Mouse (Mus musculus): ENCODE data around the gene Angel1.

Gene Angel1

DNA sequence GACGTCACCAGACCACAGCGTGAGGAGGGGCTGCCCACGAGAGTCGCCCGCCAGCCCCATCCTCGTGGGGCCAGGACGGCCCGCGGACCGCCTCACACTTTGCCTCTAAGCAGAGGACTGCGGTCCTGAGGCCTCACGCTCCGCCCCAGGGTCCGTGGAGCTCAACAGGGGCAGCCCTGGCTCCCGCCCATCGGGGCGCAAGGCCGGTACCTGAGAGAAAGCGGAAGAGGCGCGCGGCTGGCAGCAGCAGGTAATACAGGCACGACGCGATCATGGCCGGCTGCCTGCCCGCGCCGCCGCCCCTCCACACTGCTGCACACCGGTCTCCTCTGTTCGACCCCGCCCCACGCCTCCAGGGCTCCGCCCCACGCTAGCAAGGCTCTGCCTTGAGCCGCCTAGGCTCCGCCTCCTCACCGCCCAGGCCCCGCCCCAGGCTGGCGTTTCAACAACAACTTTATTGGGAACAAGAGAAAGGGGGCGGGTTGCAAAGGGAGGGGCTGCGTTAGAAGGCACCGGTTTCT is at the start of gene Angel1:
Gene Angel1 (minus strand): TSS at position 341 of the 521 bp plus-strand sequence.
- DNase-seq, result peak; percentile 98

- no peak for DNase-seq
Observed at GRCm38 (mm10) chr12:86775561-86776280, 49.5 kb upstream of the Angel1 start.

DNA sequence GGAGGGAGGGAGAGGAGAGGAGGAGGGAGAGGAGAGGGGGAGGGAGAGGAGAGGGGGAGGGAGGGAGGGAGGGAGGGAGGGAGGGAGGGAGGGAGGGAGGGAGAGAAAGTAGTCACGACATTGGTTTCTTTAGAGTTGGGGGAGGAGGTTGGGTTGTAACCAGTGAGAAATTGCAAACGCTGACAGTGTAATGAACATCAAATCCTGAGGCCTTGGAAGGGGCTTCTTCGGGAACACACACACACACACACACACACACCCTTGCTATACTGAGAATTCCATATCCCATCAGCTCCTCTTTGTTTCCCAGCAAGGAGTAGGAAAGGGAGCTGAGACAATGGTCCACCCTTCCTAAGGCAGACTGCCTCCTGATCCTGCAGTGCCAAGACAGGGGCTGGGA is 46.3 kb upstream of the Angel1 start:
- DNase-seq, result no peak

GRCm38 (mm10) chr12:86771823-86772427 is 45.7 kb upstream of the Angel1 start:
- DNase-seq, result peak; percentile 83

DNA sequence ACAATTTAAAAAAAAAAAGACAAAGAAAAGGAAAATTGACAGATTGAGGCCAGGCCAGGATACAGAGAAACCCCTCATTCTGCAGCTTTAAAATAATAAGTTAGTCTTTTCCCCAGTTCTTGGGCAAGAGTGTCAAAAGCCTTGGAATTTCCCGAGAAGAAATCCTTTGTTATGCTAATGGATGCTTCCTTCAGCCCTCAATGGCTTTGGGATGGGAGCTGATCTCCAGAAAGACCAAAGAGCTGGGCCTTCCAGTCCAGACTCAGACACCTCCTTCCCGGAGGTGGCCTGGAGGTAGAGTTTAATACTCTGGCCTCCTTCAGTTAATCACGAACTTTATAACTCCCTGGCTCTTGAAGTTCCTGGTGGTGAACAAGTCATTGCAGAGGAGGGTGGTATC is 44.7 kb upstream of the Angel1 start:
- DNase-seq, result no peak

GRCm38 (mm10) chr12:86770261-86770670 is 44.0 kb upstream of the Angel1 start:
- peak; percentile 66 for DNase-seq

DNA sequence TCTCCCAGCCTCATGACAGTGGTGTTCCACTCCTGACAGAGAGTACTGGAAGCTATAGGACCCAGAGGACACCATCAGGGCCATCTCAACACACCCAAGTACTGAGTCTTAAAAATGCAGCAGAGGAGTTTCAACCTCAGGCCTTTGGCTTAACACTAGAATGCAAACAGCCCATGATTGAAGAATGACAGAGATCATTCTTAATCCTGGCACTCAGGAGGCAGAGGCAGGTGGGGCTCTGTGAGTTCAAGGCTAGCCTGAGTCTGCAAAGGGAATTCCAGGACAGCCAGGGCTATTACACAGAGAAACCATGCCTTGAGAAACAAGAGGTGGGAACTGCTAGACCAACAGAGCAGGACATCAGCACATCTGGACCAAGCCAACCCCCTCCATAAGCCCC is 43.6 kb upstream of the Angel1 start:
- no peak for DNase-seq

DNA sequence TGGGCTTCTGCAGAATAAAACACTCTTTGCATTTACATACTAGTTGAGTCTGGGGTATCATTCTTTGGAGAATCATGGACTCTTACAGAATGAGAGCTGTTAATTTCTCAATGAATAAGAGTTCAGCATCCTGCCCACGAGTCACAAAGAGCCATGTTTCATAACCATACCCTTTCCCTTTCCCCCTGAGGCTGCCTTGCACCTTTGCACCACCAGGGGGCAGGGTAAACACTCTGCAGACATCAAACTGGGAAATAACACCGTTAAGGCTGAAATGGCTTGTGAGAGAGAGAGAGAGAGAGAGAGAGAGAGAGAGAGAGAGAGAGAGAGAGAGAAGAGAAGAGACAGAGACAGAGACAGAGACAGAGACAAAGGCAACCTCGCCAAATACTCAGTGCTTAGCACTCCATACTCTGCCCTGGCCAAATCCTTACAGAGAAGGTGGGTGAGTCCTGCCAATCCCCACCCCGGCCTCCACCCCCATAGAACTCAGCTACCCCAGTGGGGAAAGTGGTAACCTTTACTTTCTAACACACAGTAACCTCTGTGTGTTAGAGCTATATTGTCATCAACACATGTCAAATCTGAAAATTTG is 42.8 kb upstream of the Angel1 start:
- DNase-seq, result peak; percentile 80

- DNase-seq, result peak; percentile 50
Observed at GRCm38 (mm10) chr12:86767868-86768631, 41.8 kb upstream of the Angel1 start.

DNA sequence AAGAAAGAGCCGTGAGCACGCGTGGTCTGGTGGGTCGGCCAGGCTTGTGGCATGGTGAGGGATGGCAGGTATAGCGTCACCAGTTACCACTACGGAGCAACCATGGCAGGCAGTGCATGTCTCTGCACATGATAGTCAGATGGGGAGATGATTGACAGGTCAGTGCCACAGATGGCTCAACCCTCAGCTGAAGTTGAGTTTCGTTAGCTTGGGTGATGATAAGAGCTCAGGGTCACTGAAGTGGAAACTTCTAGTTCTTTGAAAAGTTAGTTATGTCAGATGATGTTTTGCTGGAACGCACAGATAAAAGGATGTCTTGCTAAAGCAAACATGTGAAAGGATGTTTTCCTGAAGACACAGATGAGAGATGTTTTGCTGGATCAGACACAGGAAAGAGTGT is 40.2 kb upstream of the Angel1 start:
- no peak for DNase-seq

- DNase-seq, result no peak
Observed at GRCm38 (mm10) chr12:86764060-86764459, 37.8 kb upstream of the Angel1 start.

GRCm38 (mm10) chr12:86761036-86761435 is 34.8 kb upstream of the Angel1 start:
- no peak for DNase-seq

DNA sequence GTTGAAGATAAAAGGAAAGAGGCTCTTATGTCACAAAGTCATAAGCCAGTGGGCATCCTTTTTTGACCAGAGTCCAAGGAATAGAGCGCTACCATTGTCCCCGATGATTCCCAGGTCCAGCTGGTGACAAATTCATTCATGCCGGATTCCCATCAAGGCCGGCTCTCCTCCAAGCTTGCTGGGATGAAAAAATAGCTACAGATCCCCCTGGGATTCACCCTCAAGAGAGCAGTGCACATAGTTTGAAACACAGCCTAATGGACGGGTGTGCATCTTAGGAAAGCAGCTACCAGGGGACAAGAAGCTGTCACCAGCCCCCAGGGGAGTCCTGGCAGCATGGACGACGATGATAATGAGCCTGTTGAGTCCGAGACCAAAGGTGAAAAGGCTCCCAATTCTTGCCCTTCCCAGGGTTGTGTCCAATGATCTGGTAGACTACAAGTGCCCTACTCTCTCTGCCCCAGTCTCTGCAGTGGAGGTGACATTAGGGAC is 8.1 kb upstream of the Angel1 start, which contains the start of gene Lrrc74a:
Gene Lrrc74a (plus strand): TSS at position 51 of the 492 bp plus-strand sequence.
- no peak for DNase-seq

DNA sequence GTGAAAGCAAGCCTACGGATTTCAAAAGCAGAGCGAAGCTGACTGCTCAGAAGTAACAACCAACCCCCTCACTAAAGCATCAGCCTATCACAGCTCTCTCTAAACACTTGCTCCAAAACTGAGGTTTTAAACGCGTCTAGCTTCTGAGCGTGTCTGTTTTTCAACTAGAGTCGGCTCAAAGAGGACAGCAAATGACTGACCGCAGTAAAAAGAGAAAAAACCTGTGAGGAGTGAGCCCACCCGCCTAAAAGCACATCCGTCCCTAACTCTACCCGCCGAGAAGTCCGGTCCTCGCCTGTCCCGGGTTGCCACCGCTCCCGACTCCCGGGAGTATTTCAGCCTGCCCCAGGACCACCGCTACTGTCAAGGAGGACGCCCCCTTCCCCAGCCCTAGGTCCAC is 554 bp downstream of the Angel1 start:
- no peak for DNase-seq

DNA sequence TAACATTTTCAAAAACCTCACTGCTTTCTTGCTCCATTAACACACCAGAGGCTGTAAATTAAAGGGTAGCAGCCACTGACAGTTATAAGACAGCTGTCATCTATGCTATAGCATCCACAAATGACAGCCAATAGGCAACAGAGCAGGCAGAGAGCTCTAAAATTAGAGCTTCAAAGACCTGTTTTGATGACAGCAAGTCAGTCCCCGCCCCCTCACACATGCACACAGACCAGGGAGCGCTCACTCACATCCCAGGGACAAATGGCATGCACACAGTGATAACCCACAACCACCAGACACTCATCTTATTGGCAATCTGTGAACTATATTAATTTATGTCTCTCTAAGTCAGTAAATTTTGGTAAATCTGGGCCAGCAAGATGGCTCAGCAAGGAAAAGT is 2.0 kb downstream of the Angel1 start:
- DNase-seq, result peak; percentile 30

GRCm38 (mm10) chr12:86721453-86721852 is 4.8 kb downstream of the Angel1 start:
- DNase-seq, result peak; percentile 46

DNA sequence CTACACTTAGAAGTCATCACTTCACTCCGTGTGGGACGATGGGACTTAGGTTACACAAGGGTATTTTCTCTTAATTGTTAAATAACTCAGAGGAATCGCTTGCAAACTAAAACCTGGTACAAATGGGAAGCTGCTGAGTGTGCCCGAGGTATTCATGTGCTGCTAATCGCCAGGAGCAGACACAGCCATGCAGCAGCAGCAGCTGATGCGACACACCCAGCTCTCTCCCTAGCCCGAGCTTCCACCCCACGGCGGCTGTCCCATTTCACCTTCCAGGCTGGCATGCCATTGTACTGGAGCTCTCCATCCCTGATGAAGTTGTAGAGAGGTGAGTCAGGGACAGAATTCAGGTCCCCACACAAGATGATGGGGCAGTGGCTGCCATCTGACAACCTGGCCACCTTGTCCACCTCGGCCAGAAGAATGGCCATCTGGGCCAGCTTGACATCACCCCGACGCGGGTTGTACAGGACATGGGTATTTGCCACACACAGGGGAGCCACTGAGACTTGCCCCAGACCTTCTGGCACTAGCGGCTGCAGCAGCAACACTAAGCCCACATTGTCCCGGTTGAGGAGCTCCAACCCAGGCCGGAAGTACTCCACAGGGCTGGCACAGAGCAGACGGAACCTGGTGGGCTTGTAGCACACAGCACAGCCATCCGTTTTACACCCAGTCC is 6.2 kb downstream of the Angel1 start:
- peak; percentile 87 for DNase-seq

DNA sequence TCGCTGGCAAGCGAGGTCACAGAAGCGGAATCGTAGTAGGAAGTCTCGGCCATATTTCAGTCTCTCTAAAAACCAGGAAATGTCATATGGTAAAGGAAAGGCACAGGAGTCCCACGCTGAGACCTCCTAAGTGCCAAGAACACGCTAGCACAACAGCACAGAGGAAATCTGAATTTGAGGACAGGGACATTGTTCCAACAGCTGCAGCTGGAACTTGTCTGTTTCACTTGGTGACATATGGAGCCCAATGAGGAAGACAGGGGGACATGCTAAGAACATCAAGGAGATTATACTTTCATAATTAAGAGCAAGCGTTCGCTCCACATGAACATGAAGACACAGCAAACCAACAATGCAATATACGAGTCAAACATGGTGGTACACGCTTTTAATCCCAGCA is 9.3 kb downstream of the Angel1 start:
- DNase-seq, result no peak

- peak; percentile 77 for DNase-seq
Observed at GRCm38 (mm10) chr12:86715401-86715800, 10.9 kb downstream of the Angel1 start.

- no peak for DNase-seq
Observed at GRCm38 (mm10) chr12:86714026-86714425, 12.2 kb downstream of the Angel1 start.

- no peak for DNase-seq
Observed at GRCm38 (mm10) chr12:86705843-86706242, 20.4 kb downstream of the Angel1 start.

DNA sequence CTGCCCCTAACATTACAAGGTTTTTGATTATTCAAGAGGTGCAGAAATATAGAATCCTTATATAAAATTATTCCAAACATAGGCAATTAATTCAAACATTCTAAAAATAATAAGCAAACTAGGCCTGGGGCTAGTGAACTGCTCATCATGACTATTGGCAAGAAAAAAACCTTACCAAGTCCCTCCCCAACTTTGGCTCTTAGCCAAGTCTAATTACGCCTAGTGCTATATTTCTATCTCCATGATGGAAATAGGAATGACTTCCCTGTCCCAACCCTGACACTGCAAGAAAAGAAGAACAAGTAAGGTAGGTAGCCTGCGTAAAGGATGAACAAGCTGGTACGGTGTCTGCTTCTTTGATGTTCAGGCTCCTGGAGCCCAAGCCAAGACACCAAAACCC is 23.6 kb downstream of the Angel1 start:
- DNase-seq, result no peak

Measured in cerebellum, adult 11-12 months (tissue).